Mouse (Mus musculus): ENCODE data around the gene Cd3e.

DNA sequence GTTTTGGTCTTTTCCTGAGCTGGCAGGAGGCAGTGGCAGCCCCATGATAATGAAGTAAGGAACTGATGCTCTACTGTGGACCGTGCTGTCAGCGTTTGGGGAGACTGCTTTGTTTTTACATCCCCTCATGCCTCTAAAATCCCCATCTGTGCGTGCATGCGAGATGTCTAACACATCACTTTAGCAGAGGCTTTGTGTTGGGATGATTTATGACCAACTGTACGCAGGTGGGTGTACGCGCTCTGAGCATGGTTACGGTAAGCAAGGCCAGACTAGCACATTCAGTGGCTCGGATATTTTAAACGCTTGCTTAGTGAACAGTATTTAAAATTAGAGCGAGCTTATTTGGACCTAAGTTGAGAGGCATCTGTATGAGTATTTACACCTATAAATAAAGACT is 8.6 kb upstream of the Cd3e start:
- TF ChIP-seq E2F4 (IDR thresholded peaks at IDR 0.05; ENCODE audit: insufficient read depth) (no peak), MAX (IDR thresholded peaks at IDR 0.05; ENCODE audit: low read depth) (no peak), USF1 (IDR thresholded peaks at IDR 0.05; ENCODE audit: low read depth) (no peak), TCF12 (IDR thresholded peaks at IDR 0.05; ENCODE audit: insufficient read depth, poor library complexity, severe bottlenecking) (no peak), MYOG (IDR thresholded peaks at IDR 0.05; ENCODE audit: control insufficient read depth in 1 of 3, insufficient read depth in 1 of 3, insufficient read length in 2 of 3, low read depth in 2 of 3) (no peak), POLR2A (IDR thresholded peaks at IDR 0.05; ENCODE audit: insufficient read length, low read depth) (no peak), CEBPB (IDR thresholded peaks at IDR 0.05; ENCODE audit: insufficient read depth, poor library complexity, severe bottlenecking) (no peak), MYOD1 (IDR thresholded peaks at IDR 0.05; ENCODE audit: control insufficient read depth in 1 of 3, insufficient read length in 2 of 3, low read depth in 2 of 3) (no peak), POLR2AphosphoS2 (IDR thresholded peaks at IDR 0.05; ENCODE audit: insufficient read length, low read depth) (no peak), TCF3 (IDR thresholded peaks at IDR 0.05; ENCODE audit: insufficient read length, low read depth) (no peak), REST (IDR thresholded peaks at IDR 0.05; ENCODE audit: insufficient read depth, insufficient read length) (no peak)

Data from myocyte (in vitro differentiated cells).